Mouse (Mus musculus) forebrain, embryonic 11.5 days (tissue): ENCODE data around the gene Wipf2. TPM values are rescaled to one million over a fixed set of nuclear protein-coding genes. Genes with fewer than 3 reads are reported as not detected.

Source experiments
- ATAC-seq: fragments of 200-750 bp; cut with Nextera tagmentation; replicated peaks from 2 replicates; pipeline ENCODE4 v1.8.0; 2017; ENCODE audit warnings: moderate TSS enrichment; ENCODE audit not compliant: low FRiP score
- DNase-seq: peaks from one replicate; pipeline ENCODE4 v3.0.0-alpha.2; 2017; ENCODE audit warnings: low spot score
- H3K27ac ChIP-seq: fragments of 300-500 bp; sonication (generic); 2 replicates; pipeline ENCODE4 v1.5.1; 2014; ENCODE audit warnings: low read depth, low read length
- H3K27me3 ChIP-seq: fragments of 300-500 bp; sonication (generic); 2 replicates; pipeline ENCODE4 v1.6.1; 2014; ENCODE audit warnings: mild to moderate bottlenecking, low read length, mixed read lengths; ENCODE audit not compliant: control insufficient read depth, insufficient read depth
- H3K36me3 ChIP-seq: fragments of 300-500 bp; sonication (generic); 2 replicates; pipeline ENCODE4 v1.6.1; 2014; ENCODE audit warnings: mild to moderate bottlenecking, low read length, moderate library complexity, mixed read lengths; ENCODE audit not compliant: control insufficient read depth, insufficient read depth
- H3K4me1 ChIP-seq: fragments of 300-500 bp; sonication (generic); replicated peaks from 2 replicates; pipeline ENCODE4 v1.6.1; 2014; ENCODE audit warnings: low read length, mixed read lengths; ENCODE audit not compliant: control insufficient read depth, insufficient read depth
- H3K4me2 ChIP-seq: fragments of 300-500 bp; sonication (generic); 2 replicates; pipeline ENCODE4 v1.6.1; 2014; ENCODE audit warnings: low read depth, mild to moderate bottlenecking, low read length, moderate library complexity, mixed read lengths; ENCODE audit not compliant: severe bottlenecking
- H3K4me3 ChIP-seq: fragments of 300-500 bp; sonication (generic); 2 replicates; pipeline ENCODE4 v1.5.1; 2014; ENCODE audit warnings: low read depth, low read length
- H3K9ac ChIP-seq: fragments of 300-500 bp; sonication (generic); 2 replicates; pipeline ENCODE4 v1.6.1; 2014; ENCODE audit warnings: low read length
- H3K9me3 ChIP-seq: fragments of 300-500 bp; sonication (generic); 2 replicates; pipeline ENCODE4 v1.6.1; 2016; ENCODE audit warnings: low read length, mixed read lengths; ENCODE audit not compliant: control insufficient read depth
- WGBS: fragments of 180-500 bp; shearing (Covaris S2); extraction: QIAGEN DNeasy Blood & Tissue Kit; methylation state at CpG from one replicate; pipeline ENCODE4 v1.1.7; 2014; 5-methylcytosine and 5-hydroxymethylcytosine counted together
- polyA plus RNA-seq: library from polyadenylated mRNA; unstranded; fragments of >200 nt; fragmentation: Nextera tagmentation; extraction: Ambion mirVana; gene quantifications from 2 replicates; pipeline ENCODE4 v1.2.1, GENCODE M21; 2014

Gene Wipf2
- polyA plus RNA-seq, 1 experiment from 2014 or later: 5.5 TPM

DNA sequence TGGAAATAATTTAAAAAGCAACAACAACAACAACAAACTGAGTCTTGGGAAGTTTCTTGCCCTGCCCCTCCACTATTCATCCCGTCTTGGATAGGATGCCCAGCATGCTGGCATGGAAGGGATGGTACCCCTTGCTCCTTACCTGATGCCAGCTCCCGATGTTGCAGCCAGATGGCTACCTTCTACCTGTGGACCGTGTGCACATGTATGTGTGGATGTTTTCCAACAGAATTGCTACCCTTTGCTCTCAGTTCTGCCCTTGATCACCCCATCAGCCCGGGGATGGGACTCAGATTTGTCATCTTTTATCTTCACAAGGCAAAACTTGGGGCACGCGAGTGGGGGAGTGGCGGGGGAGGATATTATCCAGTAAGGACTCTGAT lies 75.3 kb downstream of the Wipf2 start:
- peaks cover 43% of the 10 kb centered on the region for H3K4me1 ChIP-seq
- 42% methylated on average over 7 of the region's 7 CpGs for WGBS
- no peaks in the 10 kb centered on the region for H3K9me3 ChIP-seq
- peak overlapping the region; percentile 94 for H3K4me2 ChIP-seq
- DNase-seq (no peak), ATAC-seq (no peak)
- H3K4me3 ChIP-seq: peak overlapping the region; percentile 44; the same call in 1 of the 2 replicates
- no peak overlapping the region; the same call in 1 of the 2 replicates for H3K9ac ChIP-seq
- H3K27me3 ChIP-seq: peaks cover 4% of the 10 kb centered on the region; the same call in 1 of the 2 replicates
- no peak overlapping the region for H3K27ac ChIP-seq
- no peaks in the 10 kb centered on the region for H3K36me3 ChIP-seq

DNA sequence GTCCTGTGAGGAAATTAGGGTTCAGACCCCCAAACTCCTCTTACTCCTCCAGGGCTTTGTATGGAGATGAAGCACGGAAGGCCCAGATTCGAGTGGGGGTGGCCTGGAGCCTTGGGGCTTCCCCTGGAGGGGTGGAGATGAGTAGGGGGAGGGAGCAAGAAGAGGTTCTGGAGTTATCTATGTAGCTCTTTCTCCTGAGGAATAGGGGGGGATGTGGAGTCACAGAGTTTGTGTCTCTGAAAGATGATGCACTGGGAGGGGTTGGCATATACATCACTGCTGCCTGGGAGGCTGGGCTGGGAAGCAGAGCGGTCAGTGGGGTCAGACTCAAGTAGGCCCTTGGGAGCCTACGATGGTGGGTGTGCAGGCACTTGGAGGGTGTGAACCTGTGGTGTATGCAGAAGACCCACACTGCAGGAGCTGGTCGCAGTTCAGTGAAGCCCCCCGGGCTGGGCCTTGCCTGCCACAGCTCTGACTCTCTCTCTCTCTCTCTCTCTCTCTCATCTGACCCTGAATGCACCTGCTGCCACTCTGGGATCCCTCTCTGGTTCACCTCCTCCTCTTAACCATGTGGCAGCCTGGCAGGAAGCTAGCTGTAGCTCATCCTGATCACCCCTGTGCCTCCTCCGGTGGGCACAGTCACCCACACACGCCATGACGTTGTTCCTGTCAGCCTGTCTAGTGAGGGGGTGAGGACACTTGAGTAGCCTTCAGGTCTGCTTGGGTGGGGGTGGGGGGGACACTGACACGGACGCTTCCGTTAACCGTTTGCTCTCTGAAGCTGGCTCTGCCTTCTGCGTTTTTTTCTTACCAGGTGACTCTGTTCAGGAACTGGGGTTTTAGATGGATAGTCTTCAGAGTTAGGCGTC lies 75.9 kb downstream of the Wipf2 start:
- Histone ChIP-seq H3K4me3 (no peak overlapping the region), H3K27me3 (peaks cover 4% of the 10 kb centered on the region; the same call in 1 of the 2 replicates), H3K9ac (no peak overlapping the region), H3K27ac (no peak overlapping the region), H3K4me2 (0 out of 2 replicates have a peak overlapping the region, but pooled peaks have one; percentile 5), H3K9me3 (no peaks in the 10 kb centered on the region), H3K36me3 (no peaks in the 10 kb centered on the region), H3K4me1 (peaks cover 49% of the 10 kb centered on the region)
- ATAC-seq (no peak), DNase-seq (no peak)
- 54% methylated on average over 15 of the region's 15 CpGs for WGBS

DNA sequence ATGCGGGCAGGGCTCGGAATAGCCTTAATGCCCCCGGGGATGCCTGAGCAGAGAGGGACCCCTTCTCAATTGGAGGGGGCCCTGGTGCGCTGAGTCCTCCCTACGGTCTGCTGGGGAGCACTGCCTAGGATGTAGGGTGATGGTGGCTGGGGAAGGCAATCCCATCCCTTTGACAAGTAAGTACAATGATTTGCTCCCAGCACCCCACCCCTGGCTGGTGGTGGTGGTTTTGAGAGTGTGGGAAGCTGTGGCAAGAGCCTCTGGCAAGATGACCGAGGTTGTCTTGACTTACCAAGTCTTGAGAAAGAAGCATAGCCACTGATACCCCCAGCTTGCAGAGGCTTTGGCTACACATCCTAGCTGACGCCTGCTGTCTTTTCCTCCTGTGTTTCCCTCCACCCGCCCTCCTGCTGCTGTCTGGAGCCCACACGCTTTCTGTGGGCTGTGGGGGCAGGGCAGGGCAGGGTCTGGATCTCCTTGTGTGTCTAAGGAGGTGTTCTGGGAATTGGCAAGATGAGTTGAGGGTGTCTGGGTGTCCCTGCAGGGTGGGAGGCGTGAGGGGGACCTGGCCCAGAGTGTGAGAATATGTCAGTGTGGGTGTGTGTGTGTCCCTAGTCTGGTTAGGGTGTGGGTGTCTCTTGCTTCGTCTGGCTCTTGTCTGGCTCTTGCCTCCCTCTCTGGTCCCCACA lies 76.7 kb downstream of the Wipf2 start:
- ATAC-seq (no peak), DNase-seq (no peak)
- whole genome bisulfite sequencing: 50% methylated on average over 11 of the region's 11 CpGs
- Histone ChIP-seq H3K4me2 (no peak overlapping the region), H3K27me3 (peaks cover 4% of the 10 kb centered on the region; the same call in 1 of the 2 replicates), H3K4me1 (peaks cover 54% of the 10 kb centered on the region), H3K36me3 (no peaks in the 10 kb centered on the region), H3K9ac (no peak overlapping the region), H3K9me3 (no peaks in the 10 kb centered on the region), H3K4me3 (no peak overlapping the region), H3K27ac (no peak overlapping the region)

DNA sequence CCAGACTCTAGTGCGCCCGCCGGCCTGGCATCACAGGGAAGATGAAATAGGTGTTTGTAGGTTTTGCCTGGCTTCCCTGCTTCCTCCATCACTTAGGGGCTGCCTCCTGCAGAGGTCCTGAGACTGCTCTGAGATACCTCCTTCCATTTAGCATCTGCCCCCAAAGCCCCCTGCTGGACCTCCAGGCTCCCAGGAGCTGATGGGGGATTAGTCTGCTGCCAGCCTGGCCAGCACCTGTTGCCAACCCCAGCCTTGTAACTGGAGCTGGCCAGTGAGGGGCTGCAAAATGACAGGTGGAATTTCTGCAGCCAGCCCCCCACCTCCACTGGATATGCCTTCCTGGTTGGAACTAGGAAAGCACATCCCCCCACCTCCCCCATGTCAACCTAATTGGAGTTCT lies 77.3 kb downstream of the Wipf2 start:
- peaks cover 54% of the 10 kb centered on the region for H3K4me1 ChIP-seq
- peak overlapping the region; percentile 46 for H3K4me3 ChIP-seq
- H3K9ac ChIP-seq: no peak overlapping the region
- 29% methylated on average over 3 of the region's 3 CpGs for WGBS
- no peaks in the 10 kb centered on the region for H3K36me3 ChIP-seq
- DNase-seq (no peak), ATAC-seq (no peak)
- H3K4me2 ChIP-seq: peak overlapping the region; percentile 89
- no peak overlapping the region for H3K27ac ChIP-seq
- H3K27me3 ChIP-seq: peaks cover 4% of the 10 kb centered on the region; the same call in 1 of the 2 replicates
- no peaks in the 10 kb centered on the region for H3K9me3 ChIP-seq

DNA sequence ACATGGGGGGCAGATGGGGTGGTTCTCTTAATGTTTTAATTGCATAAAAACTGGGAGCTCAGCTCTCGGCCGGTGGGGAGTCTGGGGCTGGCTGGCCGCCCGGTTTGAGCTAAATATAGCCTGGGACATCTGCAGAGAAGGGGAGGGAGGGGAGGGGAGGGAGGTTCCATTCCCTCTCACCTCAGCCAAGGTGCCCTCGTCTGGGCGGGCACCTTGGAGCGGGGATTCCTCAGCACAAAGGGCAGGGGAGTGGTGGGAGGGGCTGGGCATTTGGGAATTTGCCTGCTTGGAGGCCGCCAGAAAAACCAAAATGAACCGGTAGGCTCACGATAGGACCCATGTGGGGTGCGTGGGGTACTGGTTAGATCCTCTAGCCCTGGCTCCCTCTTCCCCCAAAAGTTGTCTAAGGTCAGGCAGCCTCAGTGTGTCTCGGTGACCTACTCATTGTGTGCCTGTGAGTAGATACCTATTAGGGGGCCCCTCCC lies 77.9 kb downstream of the Wipf2 start:
- Histone ChIP-seq H3K9me3 (no peaks in the 10 kb centered on the region), H3K4me1 (peaks cover 49% of the 10 kb centered on the region), H3K27ac (peak overlapping the region; percentile 82), H3K9ac (peak overlapping the region; percentile 67), H3K4me3 (peak overlapping the region; percentile 46), H3K4me2 (peak overlapping the region; percentile 89), H3K27me3 (0 out of 2 replicates have a peak, but pooled peaks cover 4% of the 10 kb centered on the region), H3K36me3 (no peaks in the 10 kb centered on the region)
- 3% methylated on average over 12 of the region's 12 CpGs for WGBS
- DNase-seq (no peak), ATAC-seq (no peak; the same call in 1 of the 2 replicates)

DNA sequence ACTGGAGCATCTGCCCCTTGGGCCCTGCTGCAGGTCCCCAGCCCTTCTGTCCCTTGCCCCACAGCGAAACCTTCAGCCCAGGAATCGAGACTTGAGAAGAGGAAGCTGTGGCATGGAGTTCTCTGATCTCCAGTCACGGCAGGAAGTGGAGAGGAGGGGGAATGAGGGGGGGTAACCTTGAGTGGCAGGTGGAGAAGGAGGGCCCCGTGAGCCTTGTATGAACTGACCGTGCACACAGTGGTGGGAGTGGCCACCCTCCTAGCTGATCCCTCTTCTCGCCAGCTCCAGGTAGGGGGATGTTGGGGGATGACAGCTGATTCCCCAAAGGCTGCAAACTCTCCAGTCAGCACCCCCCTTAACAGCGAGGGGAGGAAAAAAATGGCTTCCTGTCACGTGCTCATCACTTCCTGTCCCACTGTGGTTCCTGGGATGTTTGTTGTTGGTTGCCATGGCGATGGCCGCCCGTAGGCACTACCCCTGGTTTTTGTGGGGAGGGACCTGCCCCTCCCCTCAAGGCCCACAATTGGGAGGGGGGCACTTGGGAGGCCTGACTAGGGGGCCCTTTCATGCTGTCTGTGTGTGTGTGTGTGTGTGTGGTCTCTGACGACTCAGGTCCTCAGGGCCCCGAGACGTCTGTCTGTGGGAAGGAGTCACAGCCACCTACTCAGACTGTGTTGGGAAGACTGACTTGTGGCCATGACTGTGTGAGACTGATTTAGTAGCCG lies 78.5 kb downstream of the Wipf2 start:
- DNase-seq (peak; percentile 87), ATAC-seq (peak; percentile 62)
- peaks cover 43% of the 10 kb centered on the region for H3K4me1 ChIP-seq
- peak overlapping the region; percentile 46 for H3K4me3 ChIP-seq
- no peaks in the 10 kb centered on the region for H3K9me3 ChIP-seq
- H3K36me3 ChIP-seq: no peaks in the 10 kb centered on the region
- no peaks in the 10 kb centered on the region for H3K27me3 ChIP-seq
- H3K4me2 ChIP-seq: peak overlapping the region; percentile 89
- H3K27ac ChIP-seq: peak overlapping the region; percentile 82
- 3% methylated on average over 15 of the region's 15 CpGs for WGBS
- H3K9ac ChIP-seq: peak overlapping the region; percentile 67

DNA sequence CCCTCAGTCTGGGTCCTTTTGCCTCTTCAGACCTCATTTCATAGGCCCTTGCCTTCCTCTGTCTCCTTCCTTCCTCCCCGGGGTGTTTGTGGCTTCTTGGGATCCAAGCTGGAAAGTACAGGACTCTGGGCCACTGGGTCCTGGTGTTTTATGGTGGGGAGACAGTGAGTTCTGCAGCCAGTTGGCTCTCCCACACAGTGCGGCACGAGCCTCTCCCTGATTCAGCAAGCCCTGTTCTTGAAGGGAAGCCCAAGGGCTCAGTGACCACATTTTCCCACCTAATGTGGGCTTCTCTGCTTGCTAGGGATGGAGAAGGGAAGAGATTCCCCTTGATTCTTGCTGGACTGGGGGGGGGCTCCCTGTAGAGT lies 79.1 kb downstream of the Wipf2 start:
- DNase-seq (no peak), ATAC-seq (no peak)
- peak overlapping the region; percentile 46 for H3K4me3 ChIP-seq
- WGBS: 72% methylated on average over 3 of the region's 3 CpGs
- no peaks in the 10 kb centered on the region for H3K9me3 ChIP-seq
- peak overlapping the region; percentile 82 for H3K27ac ChIP-seq
- H3K36me3 ChIP-seq: no peaks in the 10 kb centered on the region
- H3K9ac ChIP-seq: peak overlapping the region; percentile 67
- peaks cover 43% of the 10 kb centered on the region for H3K4me1 ChIP-seq
- no peaks in the 10 kb centered on the region for H3K27me3 ChIP-seq
- peak overlapping the region; percentile 89 for H3K4me2 ChIP-seq

DNA sequence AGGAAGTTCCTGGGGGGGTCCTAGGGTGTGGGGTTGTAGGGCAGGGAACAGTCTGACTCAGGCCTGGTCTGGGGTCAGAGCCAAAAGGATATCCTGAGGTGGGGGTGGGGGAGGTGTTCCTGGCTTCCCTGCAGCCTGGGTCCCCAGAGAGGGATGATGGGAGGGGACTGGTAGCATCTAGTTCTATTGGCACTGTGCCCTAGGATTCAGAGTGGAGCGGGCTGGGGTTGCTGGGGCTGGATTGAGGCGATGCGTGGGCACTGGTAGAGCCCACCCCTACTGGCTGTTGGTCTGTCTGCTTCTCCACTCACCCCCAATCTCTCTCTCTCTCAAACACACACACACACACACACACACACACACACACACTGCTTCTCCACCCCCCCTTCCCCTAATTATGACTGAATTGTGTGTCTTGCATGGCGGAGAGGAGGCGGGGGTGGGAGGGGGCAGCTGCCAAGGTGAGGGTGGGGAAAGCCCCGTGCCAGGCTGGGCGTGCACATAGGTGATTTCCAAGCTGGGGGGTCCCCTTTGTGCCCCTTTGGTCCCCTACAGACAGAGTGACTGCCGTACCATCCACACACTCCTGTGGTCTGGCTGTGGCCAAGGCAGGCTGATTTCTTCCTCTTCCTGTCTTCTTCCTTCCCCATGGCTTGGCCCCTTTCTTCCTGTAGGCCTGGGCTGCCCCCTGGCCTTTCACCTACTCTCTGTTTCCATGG lies 79.6 kb downstream of the Wipf2 start:
- Histone ChIP-seq H3K9ac (no peak overlapping the region), H3K27me3 (no peaks in the 10 kb centered on the region), H3K27ac (peak overlapping the region; percentile 82; the same call in 1 of the 2 replicates), H3K4me2 (no peak overlapping the region), H3K36me3 (no peaks in the 10 kb centered on the region), H3K4me3 (no peak overlapping the region), H3K4me1 (peaks cover 39% of the 10 kb centered on the region), H3K9me3 (no peaks in the 10 kb centered on the region)
- ATAC-seq: no peak
- WGBS: 80% methylated on average over 8 of the region's 8 CpGs
- DNase-seq: no peak
